Mouse (Mus musculus): ENCODE measurements around the gene Otog. TPM values are rescaled to one million over a fixed set of nuclear protein-coding genes. Genes with fewer than 3 reads are reported as not detected.

Otog gene
- 0.11 and 0.14 TPM in 2 replicates for polyA plus RNA-seq (2016; fragmentation: Nextera tagmentation; extraction: Ambion mirVana)

GRCm38 (mm10) chr7:46240696-46241095 lies at the start of gene Otog:
Gene Otog, plus strand, starts transcription at chr7:46240987.
- 18% methylated on average over 2 of the region's 2 CpGs for WGBS
- ATAC-seq (ENCODE audit: low FRiP score, low read depth) = no peak
- H3K36me3 ChIP-seq = no peaks in the 10 kb centered on the region
- no peaks in the 10 kb centered on the region for H3K27me3 ChIP-seq (replicated peaks)
- no peak within 1 kb of the TSS for H3K4me2 ChIP-seq (replicated peaks)
- H3K9me3 ChIP-seq = no peaks in the 10 kb centered on the region
- no peak within 1 kb of the TSS for H3K4me3 ChIP-seq
- H3K9ac ChIP-seq = no peak within 1 kb of the TSS
- no peaks in the 10 kb centered on the region; the same call in none of the 2 replicates for H3K4me1 ChIP-seq
- H3K27ac ChIP-seq = no peak within 1 kb of the TSS

GRCm38 (mm10) chr7:46195356-46195755 lies 45.4 kb upstream of the Otog start:
- no peak for ATAC-seq (ENCODE audit: low FRiP score, low read depth)
- Histone ChIP-seq H3K27ac (no peak overlapping the region), H3K4me2 (replicated peaks) (no peak overlapping the region), H3K4me3 (no peak overlapping the region), H3K27me3 (replicated peaks) (no peaks in the 10 kb centered on the region), H3K9ac (no peak overlapping the region), H3K36me3 (no peaks in the 10 kb centered on the region), H3K4me1 (no peaks in the 10 kb centered on the region), H3K9me3 (no peaks in the 10 kb centered on the region)
- WGBS = 85% methylated on average over 5 of the region's 5 CpGs

- no peak overlapping the region for H3K4me3 ChIP-seq
- ATAC-seq (ENCODE audit: low FRiP score, low read depth) = no peak
- no peak overlapping the region for H3K27ac ChIP-seq
- WGBS = 69% methylated on average over 6 of the region's 6 CpGs
- H3K9ac ChIP-seq = no peak overlapping the region
- no peaks in the 10 kb centered on the region for H3K9me3 ChIP-seq
- H3K36me3 ChIP-seq = no peaks in the 10 kb centered on the region
- no peaks in the 10 kb centered on the region for H3K27me3 ChIP-seq (replicated peaks)
- no peak overlapping the region for H3K4me2 ChIP-seq (replicated peaks)
- H3K4me1 ChIP-seq = 0 out of 2 replicates have a peak, but pooled peaks cover 5% of the 10 kb centered on the region
Observed at GRCm38 (mm10) chr7:46200021-46200420, 40.8 kb upstream of the Otog start.

- Histone ChIP-seq H3K36me3 (no peaks in the 10 kb centered on the region), H3K9ac (no peak overlapping the region)
- 15% methylated on average over 14 of the region's 14 CpGs for WGBS
Observed at GRCm38 (mm10) chr7:46201649-46202048, 39.1 kb upstream of the Otog start.

GRCm38 (mm10) chr7:46204046-46204471 lies 36.7 kb upstream of the Otog start:
- no peaks in the 10 kb centered on the region for H3K36me3 ChIP-seq
- no peak overlapping the region for H3K4me2 ChIP-seq (replicated peaks)
- H3K9ac ChIP-seq = no peak overlapping the region
- H3K27ac ChIP-seq = no peak overlapping the region
- no peak overlapping the region for H3K4me3 ChIP-seq
- 0 out of 2 replicates have a peak, but pooled peaks cover 5% of the 10 kb centered on the region for H3K4me1 ChIP-seq
- no peak for ATAC-seq (ENCODE audit: low FRiP score, low read depth)
- H3K9me3 ChIP-seq = no peaks in the 10 kb centered on the region
- WGBS = 51% methylated on average over 11 of the region's 11 CpGs
- no peaks in the 10 kb centered on the region for H3K27me3 ChIP-seq (replicated peaks)

More at GRCm38 (mm10) chr7:46201649-46202048, 39.1 kb upstream of the Otog start:
- H3K4me1 ChIP-seq = 0 out of 2 replicates have a peak, but pooled peaks cover 5% of the 10 kb centered on the region
- no peaks in the 10 kb centered on the region for H3K9me3 ChIP-seq
- no peaks in the 10 kb centered on the region for H3K27me3 ChIP-seq (replicated peaks)
- ATAC-seq (ENCODE audit: low FRiP score, low read depth) = peak; percentile 57; the same call in 1 of the 2 replicates
- no peak overlapping the region for H3K27ac ChIP-seq
- H3K4me3 ChIP-seq = no peak overlapping the region
- H3K4me2 ChIP-seq (replicated peaks) = peak overlapping the region; percentile 38

GRCm38 (mm10) chr7:46204775-46205174 lies 36.0 kb upstream of the Otog start:
- H3K9ac ChIP-seq = no peak overlapping the region
- no peaks in the 10 kb centered on the region for H3K9me3 ChIP-seq
- H3K27ac ChIP-seq = no peak overlapping the region
- 79% methylated on average over 6 of the region's 6 CpGs for WGBS
- H3K27me3 ChIP-seq (replicated peaks) = no peaks in the 10 kb centered on the region
- H3K4me1 ChIP-seq = 0 out of 2 replicates have a peak, but pooled peaks cover 5% of the 10 kb centered on the region
- H3K4me2 ChIP-seq (replicated peaks) = no peak overlapping the region
- H3K36me3 ChIP-seq = no peaks in the 10 kb centered on the region
- no peak for ATAC-seq (ENCODE audit: low FRiP score, low read depth)
- no peak overlapping the region for H3K4me3 ChIP-seq

GRCm38 (mm10) chr7:46208131-46208530 lies 32.7 kb upstream of the Otog start:
- H3K4me2 ChIP-seq (replicated peaks) = no peak overlapping the region
- ATAC-seq (ENCODE audit: low FRiP score, low read depth) = no peak
- no peak overlapping the region for H3K4me3 ChIP-seq
- H3K27me3 ChIP-seq (replicated peaks) = no peaks in the 10 kb centered on the region
- no peaks in the 10 kb centered on the region for H3K4me1 ChIP-seq
- WGBS = 91% methylated on average over 8 of the region's 8 CpGs
- H3K9me3 ChIP-seq = no peaks in the 10 kb centered on the region
- no peak overlapping the region for H3K9ac ChIP-seq
- H3K27ac ChIP-seq = no peak overlapping the region
- H3K36me3 ChIP-seq = no peaks in the 10 kb centered on the region

GRCm38 (mm10) chr7:46210276-46210675 lies 30.5 kb upstream of the Otog start:
- Histone ChIP-seq H3K4me3 (no peak overlapping the region), H3K9me3 (no peaks in the 10 kb centered on the region), H3K27ac (no peak overlapping the region), H3K36me3 (no peaks in the 10 kb centered on the region), H3K27me3 (replicated peaks) (no peaks in the 10 kb centered on the region), H3K4me1 (no peaks in the 10 kb centered on the region), H3K9ac (no peak overlapping the region), H3K4me2 (replicated peaks) (no peak overlapping the region)
- 86% methylated on average over 6 of the region's 6 CpGs for WGBS
- ATAC-seq (ENCODE audit: low FRiP score, low read depth) = no peak

GRCm38 (mm10) chr7:46216481-46216880 lies 24.3 kb upstream of the Otog start:
- H3K27ac ChIP-seq = no peak overlapping the region
- WGBS = 60% methylated on average over 2 of the region's 2 CpGs
- no peak for ATAC-seq (ENCODE audit: low FRiP score, low read depth)

GRCm38 (mm10) chr7:46218415-46218814 lies 22.4 kb upstream of the Otog start:
- no peaks in the 10 kb centered on the region for H3K36me3 ChIP-seq
- 0 out of 2 replicates have a peak, but pooled peaks have one; percentile 33 for ATAC-seq (ENCODE audit: low FRiP score, low read depth)
- H3K27ac ChIP-seq = no peak overlapping the region
- H3K9ac ChIP-seq = no peak overlapping the region
- no peaks in the 10 kb centered on the region for H3K9me3 ChIP-seq
- WGBS = 13% methylated on average over 11 of the region's 11 CpGs
- H3K4me2 ChIP-seq (replicated peaks) = peak overlapping the region; percentile 20; the same call in 1 of the 2 replicates
- H3K4me3 ChIP-seq = no peak overlapping the region
- no peaks in the 10 kb centered on the region for H3K27me3 ChIP-seq (replicated peaks)
- 0 out of 2 replicates have a peak, but pooled peaks cover 6% of the 10 kb centered on the region for H3K4me1 ChIP-seq

More at GRCm38 (mm10) chr7:46216481-46216880, 24.3 kb upstream of the Otog start:
- Histone ChIP-seq H3K9ac (no peak overlapping the region), H3K4me1 (0 out of 2 replicates have a peak, but pooled peaks cover 6% of the 10 kb centered on the region), H3K9me3 (no peaks in the 10 kb centered on the region), H3K4me2 (replicated peaks) (no peak overlapping the region), H3K27me3 (replicated peaks) (no peaks in the 10 kb centered on the region), H3K4me3 (no peak overlapping the region), H3K36me3 (no peaks in the 10 kb centered on the region)

- 69% methylated on average over 8 of the region's 8 CpGs for WGBS
- no peak overlapping the region for H3K9ac ChIP-seq
Observed at GRCm38 (mm10) chr7:46220591-46221129, 20.1 kb upstream of the Otog start.

GRCm38 (mm10) chr7:46226253-46226652 lies 14.5 kb upstream of the Otog start:
- 29% methylated on average over 7 of the region's 7 CpGs for WGBS
- no peak for ATAC-seq (ENCODE audit: low FRiP score, low read depth)
- Histone ChIP-seq H3K9me3 (no peaks in the 10 kb centered on the region), H3K9ac (no peak overlapping the region), H3K36me3 (no peaks in the 10 kb centered on the region), H3K27ac (no peak overlapping the region), H3K4me2 (replicated peaks) (no peak overlapping the region), H3K27me3 (replicated peaks) (no peaks in the 10 kb centered on the region), H3K4me1 (peaks cover 5% of the 10 kb centered on the region; the same call in 1 of the 2 replicates), H3K4me3 (no peak overlapping the region)

More at GRCm38 (mm10) chr7:46220591-46221129, 20.1 kb upstream of the Otog start:
- no peaks in the 10 kb centered on the region for H3K9me3 ChIP-seq
- 0 out of 2 replicates have a peak, but pooled peaks cover 6% of the 10 kb centered on the region for H3K4me1 ChIP-seq
- no peak for ATAC-seq (ENCODE audit: low FRiP score, low read depth)
- no peak overlapping the region for H3K4me3 ChIP-seq
- H3K27me3 ChIP-seq (replicated peaks) = no peaks in the 10 kb centered on the region
- H3K4me2 ChIP-seq (replicated peaks) = no peak overlapping the region
- no peaks in the 10 kb centered on the region for H3K36me3 ChIP-seq
- no peak overlapping the region for H3K27ac ChIP-seq

- WGBS = 76% methylated on average over 4 of the region's 4 CpGs
- no peak overlapping the region for H3K27ac ChIP-seq
Observed at GRCm38 (mm10) chr7:46226936-46227335, 13.9 kb upstream of the Otog start.

More at GRCm38 (mm10) chr7:46226936-46227335, 13.9 kb upstream of the Otog start:
- no peak overlapping the region for H3K4me3 ChIP-seq
- no peaks in the 10 kb centered on the region for H3K36me3 ChIP-seq
- no peaks in the 10 kb centered on the region for H3K27me3 ChIP-seq (replicated peaks)
- no peak overlapping the region for H3K4me2 ChIP-seq (replicated peaks)
- no peak for ATAC-seq (ENCODE audit: low FRiP score, low read depth)
- peaks cover 5% of the 10 kb centered on the region; the same call in 1 of the 2 replicates for H3K4me1 ChIP-seq
- no peak overlapping the region for H3K9ac ChIP-seq
- H3K9me3 ChIP-seq = no peaks in the 10 kb centered on the region
